Mouse (Mus musculus) embryonic facial prominence, embryonic 14.5 days (tissue): ENCODE results near the gene Aatk. TPM values are rescaled to one million over a fixed set of nuclear protein-coding genes. Genes with fewer than 3 reads are reported as not detected.

Experiments
- ATAC-seq: fragments of 200-750 bp; cut with Nextera tagmentation; 2 replicates; pipeline ENCODE4 v1.8.0; 2017; ENCODE audit warnings: low read depth, moderate number of reproducible peaks, moderate TSS enrichment
- DNase-seq: peaks from one replicate; pipeline ENCODE4 v3.0.0-alpha.2; 2015; ENCODE audit warnings: low spot score
- H3K27ac ChIP-seq: fragments of 300-500 bp; sonication (generic); replicated peaks from 2 replicates; pipeline ENCODE4 v1.5.1; 2014; ENCODE audit warnings: low read depth, mild to moderate bottlenecking, low read length, moderate library complexity
- H3K27me3 ChIP-seq: fragments of 300-500 bp; sonication (generic); replicated peaks from 2 replicates; pipeline ENCODE4 v1.6.1; 2014; ENCODE audit warnings: low read length; ENCODE audit not compliant: control insufficient read depth, insufficient read depth
- H3K36me3 ChIP-seq: fragments of 300-500 bp; sonication (generic); 2 replicates; pipeline ENCODE4 v1.6.1; 2014; ENCODE audit warnings: low read length, mixed read lengths; ENCODE audit not compliant: control insufficient read depth, insufficient read depth
- H3K4me1 ChIP-seq: fragments of 300-500 bp; sonication (generic); 2 replicates; pipeline ENCODE4 v1.6.1; 2014; ENCODE audit warnings: antibody characterized with exemption, low read length; ENCODE audit not compliant: control insufficient read depth, insufficient read depth
- H3K4me2 ChIP-seq: fragments of 300-500 bp; sonication (generic); 2 replicates; pipeline ENCODE4 v1.6.1; 2014; ENCODE audit warnings: low read depth, mild to moderate bottlenecking, low read length, moderate library complexity, mixed read lengths
- H3K4me3 ChIP-seq: fragments of 300-500 bp; sonication (generic); 2 replicates; pipeline ENCODE4 v1.5.1; 2014; ENCODE audit warnings: low read depth, mild to moderate bottlenecking, low read length
- H3K9ac ChIP-seq: fragments of 300-500 bp; sonication (generic); 2 replicates; pipeline ENCODE4 v1.6.1; 2014; ENCODE audit warnings: low read depth, mild to moderate bottlenecking, low read length, moderate library complexity, mixed read lengths
- H3K9me3 ChIP-seq: fragments of 300-500 bp; sonication (generic); 2 replicates; pipeline ENCODE4 v1.6.1; 2016; ENCODE audit warnings: low read length; ENCODE audit not compliant: control insufficient read depth
- WGBS: fragments of 180-500 bp; shearing (Covaris S2); extraction: QIAGEN DNeasy Blood & Tissue Kit; methylation state at CpG from one replicate; pipeline ENCODE4 v1.1.7; 2014; 5-methylcytosine and 5-hydroxymethylcytosine counted together
- polyA plus RNA-seq: library from polyadenylated mRNA; unstranded; fragments of >200 nt; fragmentation: Nextera tagmentation; extraction: Ambion mirVana; gene quantifications from 2 replicates; pipeline ENCODE4 v1.2.1, GENCODE M21; 2014

Aatk gene
- polyA plus RNA-seq, 1 experiment from 2014 or later: 10.8 TPM

GRCm38 (mm10) chr11:120011114-120011760, 35.7 kb downstream of the Aatk start:
- Histone ChIP-seq H3K9me3 (no peaks in the 10 kb centered on the region), H3K27me3 (no peaks in the 10 kb centered on the region), H3K9ac (peak overlapping the region; percentile 25; the same call in 1 of the 2 replicates), H3K4me2 (peak overlapping the region; percentile 40; the same call in 1 of the 2 replicates), H3K36me3 (no peaks in the 10 kb centered on the region), H3K27ac (no peak overlapping the region), H3K4me1 (0 out of 2 replicates have a peak, but pooled peaks cover 3% of the 10 kb centered on the region), H3K4me3 (no peak overlapping the region)
- DNase-seq: no peak
- ATAC-seq: no peak
- WGBS: 82% methylated on average over 11 of the region's 11 CpGs

- WGBS: 83% methylated on average over 20 of the region's 20 CpGs
- Histone ChIP-seq H3K4me3 (no peak overlapping the region), H3K27me3 (no peaks in the 10 kb centered on the region), H3K9ac (no peak overlapping the region), H3K4me2 (no peak overlapping the region), H3K36me3 (no peaks in the 10 kb centered on the region), H3K27ac (no peak overlapping the region), H3K4me1 (0 out of 2 replicates have a peak, but pooled peaks cover 3% of the 10 kb centered on the region), H3K9me3 (no peaks in the 10 kb centered on the region)
- DNase-seq (no peak), ATAC-seq (no peak)
Observed at GRCm38 (mm10) chr11:120009937-120010336, 37.0 kb downstream of the Aatk start.

- H3K4me2 ChIP-seq: no peak overlapping the region
- no peak for ATAC-seq
- no peaks in the 10 kb centered on the region for H3K36me3 ChIP-seq
- H3K4me3 ChIP-seq: no peak overlapping the region
- WGBS: 91% methylated on average over 8 of the region's 8 CpGs
- H3K27ac ChIP-seq: no peak overlapping the region
- no peaks in the 10 kb centered on the region for H3K27me3 ChIP-seq
- 0 out of 2 replicates have a peak, but pooled peaks cover 3% of the 10 kb centered on the region for H3K4me1 ChIP-seq
- H3K9me3 ChIP-seq: no peaks in the 10 kb centered on the region
- no peak for DNase-seq
- H3K9ac ChIP-seq: no peak overlapping the region
Observed at GRCm38 (mm10) chr11:120008956-120009355, 38.0 kb downstream of the Aatk start.

GRCm38 (mm10) chr11:120008501-120008900, 38.5 kb downstream of the Aatk start:
- Histone ChIP-seq H3K27ac (no peak overlapping the region), H3K4me3 (no peak overlapping the region), H3K36me3 (no peaks in the 10 kb centered on the region; the same call in 1 of the 2 replicates), H3K4me1 (0 out of 2 replicates have a peak, but pooled peaks cover 3% of the 10 kb centered on the region), H3K9me3 (no peaks in the 10 kb centered on the region), H3K9ac (no peak overlapping the region), H3K27me3 (no peaks in the 10 kb centered on the region), H3K4me2 (no peak overlapping the region)
- WGBS: 85% methylated on average over 1 of the region's 1 CpGs
- DNase-seq (no peak), ATAC-seq (no peak)

- no peak overlapping the region for H3K4me2 ChIP-seq
- H3K4me3 ChIP-seq: no peak overlapping the region
- H3K9me3 ChIP-seq: no peaks in the 10 kb centered on the region
- H3K36me3 ChIP-seq: no peaks in the 10 kb centered on the region; the same call in 1 of the 2 replicates
- no peak overlapping the region for H3K27ac ChIP-seq
- DNase-seq: no peak
- H3K27me3 ChIP-seq: no peaks in the 10 kb centered on the region
- H3K4me1 ChIP-seq: no peaks in the 10 kb centered on the region
- WGBS: 78% methylated on average over 4 of the region's 4 CpGs
- ATAC-seq: no peak
- no peak overlapping the region for H3K9ac ChIP-seq
Observed at GRCm38 (mm10) chr11:120007496-120008080, 39.4 kb downstream of the Aatk start.

GRCm38 (mm10) chr11:120005434-120006317, 41.3 kb downstream of the Aatk start:
- H3K4me3 ChIP-seq: no peak overlapping the region
- ATAC-seq: no peak
- no peaks in the 10 kb centered on the region; the same call in 1 of the 2 replicates for H3K36me3 ChIP-seq
- no peak overlapping the region for H3K9ac ChIP-seq
- no peaks in the 10 kb centered on the region for H3K27me3 ChIP-seq
- WGBS: 83% methylated on average over 18 of the region's 18 CpGs
- H3K4me1 ChIP-seq: no peaks in the 10 kb centered on the region
- no peak overlapping the region for H3K27ac ChIP-seq
- no peak overlapping the region for H3K4me2 ChIP-seq
- no peaks in the 10 kb centered on the region for H3K9me3 ChIP-seq
- DNase-seq: no peak

- WGBS: 86% methylated on average over 7 of the region's 7 CpGs
Observed at GRCm38 (mm10) chr11:120002634-120003220, 44.2 kb downstream of the Aatk start.

GRCm38 (mm10) chr11:120002041-120002440, 44.9 kb downstream of the Aatk start:
- H3K9ac ChIP-seq: peak overlapping the region; percentile 25; the same call in 1 of the 2 replicates
- H3K27ac ChIP-seq: no peak overlapping the region; the same call in 1 of the 2 replicates
- H3K36me3 ChIP-seq: peaks cover 15% of the 10 kb centered on the region
- 58% methylated on average over 5 of the region's 5 CpGs for WGBS
- H3K4me2 ChIP-seq: no peak overlapping the region
- H3K27me3 ChIP-seq: no peaks in the 10 kb centered on the region
- H3K4me3 ChIP-seq: no peak overlapping the region
- no peaks in the 10 kb centered on the region for H3K4me1 ChIP-seq
- no peaks in the 10 kb centered on the region for H3K9me3 ChIP-seq
- ATAC-seq (no peak), DNase-seq (peak; percentile 40)

More at GRCm38 (mm10) chr11:120002634-120003220, 44.2 kb downstream of the Aatk start:
- no peaks in the 10 kb centered on the region for H3K27me3 ChIP-seq
- no peak overlapping the region for H3K9ac ChIP-seq
- H3K4me1 ChIP-seq: no peaks in the 10 kb centered on the region
- no peak overlapping the region for H3K4me2 ChIP-seq
- no peak overlapping the region for H3K4me3 ChIP-seq
- H3K9me3 ChIP-seq: no peaks in the 10 kb centered on the region
- H3K27ac ChIP-seq: no peak overlapping the region
- ATAC-seq (no peak), DNase-seq (no peak)
- H3K36me3 ChIP-seq: peaks cover 8% of the 10 kb centered on the region
